Mouse (Mus musculus): ENCODE measurements around the gene Tead2.

DNA sequence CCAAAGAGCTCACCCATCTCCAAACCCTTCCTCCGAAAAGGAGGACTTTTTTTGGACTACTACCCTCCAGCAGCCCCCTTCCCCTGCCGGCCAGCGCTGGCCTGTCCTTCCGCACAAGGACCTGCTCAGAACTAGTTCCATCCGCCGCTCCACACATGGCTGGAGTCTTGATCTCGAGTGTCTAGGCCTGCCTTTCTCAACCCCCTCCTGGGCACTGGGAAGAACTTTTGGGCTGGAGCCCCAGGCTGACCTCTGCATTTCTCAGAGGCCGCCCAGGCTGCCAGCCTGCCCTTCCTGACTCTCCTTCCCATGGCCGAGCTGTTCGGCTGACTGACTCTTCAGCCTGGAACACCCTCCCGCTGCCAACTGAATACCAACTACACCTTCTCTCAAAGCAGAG lies 32.9 kb upstream of the Tead2 start:
- TF ChIP-seq POLR2A (IDR thresholded peaks at IDR 0.05; ENCODE audit: low read depth, low read length) (no peak), CTCF (IDR thresholded peaks at IDR 0.05; ENCODE audit: extremely low read depth, insufficient read length, insufficient replicate concordance, low read depth, low read length) (no peak)

Measured in small intestine, adult 2 months (tissue).